Mouse (Mus musculus): ENCODE results near the gene Paqr8.

- TF ChIP-seq CTCF (IDR thresholded peaks at IDR 0.05; ENCODE audit: borderline replicate concordance, insufficient read depth, low read depth, low read length) (no peak), POLR2A (IDR thresholded peaks at IDR 0.05; ENCODE audit: borderline replicate concordance, insufficient read depth, low read length) (no peak)
Measured at GRCm38 (mm10) chr1:20872496-20872895, 17.9 kb upstream of the Paqr8 start.

Data from cerebellum, adult 2 months (tissue).